Mouse (Mus musculus) left cerebral cortex, postnatal 10 days (tissue): ENCODE data around the gene Sfxn1. TPM values are rescaled to one million over a fixed set of nuclear protein-coding genes. Genes with fewer than 3 reads are reported as not detected.

Experiments used
- DNase-seq, 2 experiments: peaks; one replicate each; pipeline ENCODE4 v3.0.0; 2021 to 2022; ENCODE audit warnings: low spot score in 2 of 2, mixed read lengths in 1 of 2; ENCODE audit errors: extremely low spot score in 1 of 2
- intact Hi-C: fragments of 180-260 bp; cut with DNase I; formaldehyde crosslinking; loops from one replicate; pipeline ENCODE4 v1.15.1; 2025
- total RNA-seq, 2 experiments: library from RNA; stranded (reverse); gene quantifications; 2 replicates each; pipeline ENCODE4 v1.2.3; 2021

Gene Sfxn1
- total RNA-seq, 2 experiments from 2014 or later = 68.2 to 68.6 TPM

DNA sequence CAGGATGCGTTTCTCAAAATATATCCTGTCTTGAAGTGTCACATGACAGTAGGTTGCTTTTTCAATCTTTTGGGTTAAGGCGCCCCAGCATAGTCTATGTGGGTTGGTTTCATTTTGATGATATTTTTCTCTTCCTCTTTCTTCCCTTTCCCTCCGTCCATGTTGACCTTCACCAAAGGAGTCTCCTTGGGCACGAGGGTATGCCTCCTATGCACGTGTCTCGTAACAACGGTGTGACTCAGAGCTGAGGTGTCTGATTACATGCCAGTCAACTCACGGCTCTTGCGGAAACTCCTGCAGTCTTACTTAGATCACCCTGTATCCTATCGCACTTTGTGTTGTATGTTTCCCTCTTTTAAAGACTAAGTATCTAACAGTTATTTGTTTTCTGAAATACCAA is 32.2 kb downstream of the Sfxn1 start:
- intact Hi-C loops = no loop called here
- DNase-seq = no peak

- DNase-seq = peak; percentile 78 to 86
- intact Hi-C loops = loop anchor here (1.0 to 5.0 kb wide), 3 partner anchors 113 to 333 kb away; no protein-coding TSS in a partner anchor
Measured at GRCm38 (mm10) chr13:54113819-54114550, 42.3 kb downstream of the Sfxn1 start.

DNA sequence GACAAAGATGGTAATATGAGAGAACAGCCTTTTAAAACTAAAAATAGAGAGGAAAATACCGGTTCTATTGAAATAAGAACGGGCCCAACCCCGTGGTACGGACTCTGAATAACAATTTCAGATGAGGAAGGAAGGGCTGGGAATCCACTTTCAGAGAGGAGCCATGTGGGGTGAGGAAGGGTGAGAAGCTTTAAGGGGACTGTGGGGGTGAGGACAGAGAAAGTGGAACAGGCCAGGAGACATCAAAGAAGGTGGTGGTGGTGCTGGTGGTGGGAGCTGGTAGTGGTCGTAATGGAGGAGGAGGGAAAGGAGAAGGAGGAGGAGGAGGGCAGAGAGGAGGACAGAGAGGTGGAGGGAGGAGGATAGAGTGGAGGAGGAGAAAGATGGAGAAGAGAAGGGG is 43.3 kb downstream of the Sfxn1 start:
- intact Hi-C loops = loop anchor here (5.0 kb wide), 3 partner anchors 112 to 257 kb away; partner anchors contain the start of gene Cplx2
- no peak for DNase-seq

- intact Hi-C loops = loop anchor here (5.0 kb wide), 1 partner anchor 257 kb away; the partner anchor contains the start of gene Cplx2
Measured at GRCm38 (mm10) chr13:54115779-54116178, 44.1 kb downstream of the Sfxn1 start.

DNA sequence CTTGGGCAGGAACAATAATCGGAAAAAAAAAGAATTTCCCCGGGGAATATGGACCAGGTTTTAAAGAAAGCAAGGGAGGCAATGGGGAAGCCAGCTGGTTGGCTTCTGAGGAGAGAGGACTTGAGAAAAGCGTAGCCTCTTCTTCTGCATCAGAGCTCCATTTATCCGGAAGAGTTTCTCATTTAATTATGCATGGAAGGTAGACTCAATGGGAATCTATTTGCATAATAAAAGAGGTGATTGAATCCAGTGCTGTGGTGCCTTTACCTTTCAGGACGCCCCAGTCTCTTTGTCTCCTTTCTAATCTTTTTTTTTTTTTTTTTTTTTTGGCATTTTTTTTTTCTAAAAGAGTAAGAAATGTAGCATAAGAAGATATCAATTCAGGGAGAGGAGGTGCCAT is 46.7 kb downstream of the Sfxn1 start:
- DNase-seq = no peak
- intact Hi-C loops = loop anchor here (5.0 kb wide), 1 partner anchor 254 kb away; the partner anchor contains the start of gene Cplx2

More at GRCm38 (mm10) chr13:54115779-54116178, 44.1 kb downstream of the Sfxn1 start:
- no peak for DNase-seq

- intact Hi-C loops = no loop called here
- peak in 1 of 2 experiments; percentile 41 for DNase-seq
Measured at GRCm38 (mm10) chr13:54137756-54138410, 66.2 kb downstream of the Sfxn1 start.

DNA sequence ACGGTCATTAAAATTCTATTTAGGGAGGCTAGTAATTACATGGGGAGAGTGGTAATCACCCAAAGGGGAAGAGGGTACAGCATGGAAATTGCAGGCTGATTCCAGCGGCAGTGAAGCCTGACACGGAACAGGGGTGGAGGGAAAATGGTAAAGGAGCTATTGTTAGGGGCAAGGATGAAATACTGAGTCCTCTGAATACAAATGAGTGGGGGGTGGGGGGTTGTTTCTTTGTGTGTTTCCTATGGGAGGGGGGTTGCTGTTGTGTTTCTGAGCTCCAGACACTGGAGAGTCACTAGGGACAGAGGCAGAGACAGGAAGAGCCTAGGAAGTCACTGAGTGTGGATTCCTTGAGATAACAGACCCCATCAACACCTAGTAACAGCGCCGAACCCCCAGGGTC is 72.1 kb downstream of the Sfxn1 start:
- intact Hi-C loops = no loop called here
- no peak for DNase-seq

DNA sequence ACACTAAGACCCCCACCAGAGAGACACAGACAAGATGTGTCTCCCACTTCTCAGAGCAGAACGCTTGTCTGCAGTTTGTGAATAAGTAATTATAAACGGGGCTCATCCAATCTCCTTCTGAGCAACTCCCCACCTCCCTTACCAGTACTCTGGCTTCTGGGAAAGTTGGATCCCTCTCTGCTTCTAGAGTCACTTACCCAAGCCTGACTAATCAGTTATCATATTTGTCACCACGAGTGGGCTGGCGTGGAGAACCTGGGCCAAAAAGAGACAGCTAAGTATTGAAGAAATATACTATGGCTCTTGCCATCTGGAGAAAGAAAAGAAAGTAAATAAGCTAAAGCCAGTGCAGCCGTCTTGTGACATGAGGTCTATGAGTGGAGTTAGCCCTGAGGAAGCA is 73.0 kb downstream of the Sfxn1 start:
- intact Hi-C loops = no loop called here
- DNase-seq = no peak

DNA sequence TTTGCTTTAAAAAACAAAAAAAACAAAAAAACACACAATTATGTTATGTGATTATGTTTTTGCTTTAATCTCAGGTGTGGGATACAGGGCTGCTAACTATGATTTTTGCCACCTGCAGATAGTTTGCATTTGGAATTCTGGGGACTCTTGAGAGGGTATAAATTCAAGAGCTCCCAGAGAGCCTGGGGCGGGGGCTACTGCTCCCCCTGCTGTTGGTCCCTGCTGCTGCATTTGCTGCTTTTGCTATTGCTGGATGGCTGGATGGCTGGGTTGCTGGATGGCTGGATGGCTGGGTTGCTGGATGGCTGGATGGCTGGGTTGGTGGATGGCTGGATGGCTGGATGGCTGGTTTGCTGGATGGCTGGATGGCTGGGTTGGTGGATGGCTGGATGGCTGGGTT is 75.7 kb downstream of the Sfxn1 start:
- no peak for DNase-seq

DNA sequence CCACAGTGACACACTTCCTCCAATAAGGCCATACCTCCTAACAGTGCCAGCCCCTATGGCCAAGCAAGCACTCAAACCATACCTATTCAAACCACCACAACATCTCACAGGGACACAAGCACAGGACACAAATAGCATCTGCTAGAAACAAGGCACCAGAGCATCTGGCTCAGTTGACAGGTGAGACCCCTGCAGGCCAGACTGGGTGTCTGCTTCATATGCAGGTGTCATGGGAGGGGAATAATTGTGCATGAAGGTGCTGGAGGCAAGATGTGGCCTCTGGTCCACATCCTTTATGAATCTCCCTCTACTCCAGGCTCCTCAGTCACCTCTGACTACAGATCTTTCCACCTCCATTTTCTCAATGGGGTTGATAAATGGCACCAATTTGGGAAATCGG is 80.8 kb downstream of the Sfxn1 start:
- DNase-seq = no peak
- intact Hi-C loops = no loop called here

More for the DNA sequence above, 75.7 kb downstream of the Sfxn1 start:
- intact Hi-C loops = no loop called here

- intact Hi-C loops = no loop called here
- no peak for DNase-seq
Measured at GRCm38 (mm10) chr13:54152911-54153310, 81.2 kb downstream of the Sfxn1 start.

GRCm38 (mm10) chr13:54153672-54154218 is 82.1 kb downstream of the Sfxn1 start:
- no peak for DNase-seq
- intact Hi-C loops = no loop called here

DNA sequence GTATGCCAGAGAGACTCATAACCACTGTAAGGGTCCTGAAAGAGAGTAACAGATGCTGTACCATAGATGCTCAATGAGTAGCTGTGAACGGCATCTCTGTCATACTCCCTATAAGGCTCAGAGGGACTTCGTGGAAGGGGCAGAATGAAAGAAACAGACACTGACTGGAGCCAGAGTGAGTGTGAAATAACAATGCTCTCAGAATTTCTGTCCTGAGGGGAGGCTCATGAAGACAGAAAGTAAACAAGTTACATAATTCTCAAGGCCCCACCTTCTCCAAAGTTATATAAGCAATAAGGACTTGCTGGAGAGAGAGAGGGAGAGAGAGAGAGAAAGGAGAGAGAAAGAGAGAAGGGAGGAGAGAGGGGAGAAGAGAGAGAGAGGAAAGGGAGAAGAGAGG is 84.2 kb downstream of the Sfxn1 start:
- no peak for DNase-seq
- intact Hi-C loops = no loop called here

Other genes starting within 250 kb of the Sfxn1 start
- gene Drd1, start 16.2 kb upstream of the Sfxn1 start, total RNA-seq = 10 to 100 TPM; 22.3 to 37.3 TPM
- gene Hrh2, start 120.3 kb downstream of the Sfxn1 start, total RNA-seq = 1 to 10 TPM; 5.6 to 6.9 TPM